Mouse (Mus musculus) midbrain, postnatal 0 days (tissue): ENCODE measurements at regions not wholly inside any gene's neighbourhood (a gene's known extent, or its start where the extent isn't known, plus 50 kb on each side); places are given as distances from the start of the nearest gene placed in this dataset.

Source experiments
- ATAC-seq: fragments of 200-750 bp; cut with Nextera tagmentation; 2 replicates; pipeline ENCODE4 v1.8.0; 2017; ENCODE audit warnings: moderate number of reproducible peaks, mild to moderate bottlenecking, moderate TSS enrichment, moderate library complexity; ENCODE audit not compliant: low FRiP score
- DNase-seq: peaks from one replicate; pipeline ENCODE4 v3.0.0-alpha.2; 2015; ENCODE audit warnings: low spot score
- H3K27ac ChIP-seq: fragments of 300-500 bp; sonication (generic); 2 replicates; pipeline ENCODE4 v1.5.1; 2014; ENCODE audit warnings: low read depth, mild to moderate bottlenecking, low read length, mixed read lengths
- H3K27me3 ChIP-seq: fragments of 300-500 bp; sonication (generic); 2 replicates; pipeline ENCODE4 v1.6.1; 2014; ENCODE audit warnings: low read length, control low read depth, mixed read lengths; ENCODE audit not compliant: insufficient read depth
- H3K36me3 ChIP-seq: fragments of 300-500 bp; sonication (generic); 2 replicates; pipeline ENCODE4 v1.6.1; 2014; ENCODE audit warnings: low read length, control low read depth, mixed read lengths; ENCODE audit not compliant: insufficient read depth
- H3K4me1 ChIP-seq: fragments of 300-500 bp; sonication (generic); 2 replicates; pipeline ENCODE4 v1.6.1; 2014; ENCODE audit warnings: mild to moderate bottlenecking, control low read depth, antibody characterized with exemption, low read length, mixed read lengths; ENCODE audit not compliant: insufficient read depth
- H3K4me2 ChIP-seq: fragments of 300-500 bp; sonication (generic); 2 replicates; pipeline ENCODE4 v1.6.1; 2014; ENCODE audit warnings: low read depth, mild to moderate bottlenecking, low read length, mixed read lengths; ENCODE audit not compliant: poor library complexity, severe bottlenecking
- H3K4me3 ChIP-seq: fragments of 300-500 bp; sonication (generic); 2 replicates; pipeline ENCODE4 v1.5.1; 2014; ENCODE audit warnings: low read depth, mild to moderate bottlenecking, low read length, moderate library complexity
- H3K9ac ChIP-seq: fragments of 300-500 bp; sonication (generic); replicated peaks from 2 replicates; pipeline ENCODE4 v1.6.1; 2014; ENCODE audit warnings: mild to moderate bottlenecking, low read length, moderate library complexity, mixed read lengths; ENCODE audit not compliant: poor library complexity, severe bottlenecking
- H3K9me3 ChIP-seq: fragments of 300-500 bp; sonication (generic); 2 replicates; pipeline ENCODE4 v1.6.1; 2016; ENCODE audit warnings: low read length, control low read depth
- CTCF ChIP-seq: IDR thresholded peaks from 2 replicates; pipeline ENCODE4 v1.5.1; 2016; ENCODE audit warnings: antibody characterized with exemption, mild to moderate bottlenecking
- WGBS: fragments of 180-500 bp; shearing (Covaris S2); extraction: QIAGEN DNeasy Blood & Tissue Kit; methylation state at CpG from one replicate; pipeline ENCODE4 v1.1.7; 2014; 5-methylcytosine and 5-hydroxymethylcytosine counted together

DNA sequence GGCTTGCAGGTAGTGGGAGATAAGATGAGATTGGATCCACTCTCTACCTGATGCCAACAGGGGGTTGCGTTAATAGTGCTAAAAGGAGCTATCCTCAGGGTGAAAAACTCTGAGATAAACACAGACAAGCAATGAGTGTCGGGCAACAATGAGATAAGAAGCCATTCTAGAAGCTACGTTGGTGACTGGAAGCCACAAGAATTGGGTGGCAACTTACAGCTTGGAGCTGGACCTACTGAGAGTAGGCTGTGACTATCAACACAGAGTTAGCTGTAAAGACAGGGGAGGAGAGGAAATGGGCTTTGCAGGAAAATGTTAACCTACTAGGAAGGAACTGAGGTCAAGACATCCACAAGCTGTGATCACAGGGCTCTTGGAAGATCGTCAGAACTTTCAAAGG, 388.9 kb upstream of the Hnrnpa3 start:
- ATAC-seq (no peak), DNase-seq (no peak)
- Histone ChIP-seq H3K9ac (no peak overlapping the region), H3K36me3 (no peaks in the 10 kb centered on the region), H3K9me3 (no peaks in the 10 kb centered on the region), H3K27ac (no peak overlapping the region), H3K4me3 (no peak overlapping the region), H3K4me2 (no peak overlapping the region), H3K4me1 (peaks cover 10% of the 10 kb centered on the region), H3K27me3 (no peaks in the 10 kb centered on the region)
- TF ChIP-seq CTCF, result no peak
- 83% methylated on average over 4 of the region's 4 CpGs for WGBS

- Histone ChIP-seq H3K4me1 (no peaks in the 10 kb centered on the region), H3K9me3 (no peaks in the 10 kb centered on the region), H3K36me3 (no peaks in the 10 kb centered on the region), H3K27me3 (no peaks in the 10 kb centered on the region), H3K4me2 (no peak overlapping the region), H3K27ac (no peak overlapping the region), H3K4me3 (no peak overlapping the region), H3K9ac (no peak overlapping the region)
- no peak for DNase-seq
- ATAC-seq, result no peak
- TF ChIP-seq CTCF, result no peak
- 97% methylated on average over 1 of the region's 1 CpGs for WGBS
These were observed 371.2 kb upstream of the Hnrnpa3 start for GRCm38 (mm10) chr2:75287900-75288299.

DNA sequence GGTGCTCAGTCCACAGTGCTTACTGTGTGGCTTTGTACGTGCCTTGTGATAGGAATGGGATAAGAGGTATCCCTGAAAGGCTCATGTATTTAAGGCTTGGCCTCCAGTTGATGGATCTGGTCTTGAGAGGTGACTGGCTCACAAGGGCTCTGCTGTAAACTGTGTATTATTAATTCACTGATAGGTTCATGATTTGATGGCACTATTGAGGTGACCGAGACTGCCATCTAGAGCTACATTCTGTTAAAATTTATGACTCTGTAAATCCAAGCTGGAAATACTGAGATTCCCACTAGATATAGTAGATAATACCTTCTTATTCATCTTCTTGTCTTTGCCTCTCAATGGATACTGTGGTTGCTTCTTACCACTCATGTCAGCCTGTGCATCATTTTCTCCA, 367.4 kb upstream of the Hnrnpa3 start:
- no peaks in the 10 kb centered on the region for H3K36me3 ChIP-seq
- H3K27ac ChIP-seq, result no peak overlapping the region
- no peak for ATAC-seq
- H3K9ac ChIP-seq, result no peak overlapping the region
- no peaks in the 10 kb centered on the region for H3K9me3 ChIP-seq
- WGBS, result 86% methylated on average over 2 of the region's 2 CpGs
- H3K4me3 ChIP-seq, result no peak overlapping the region
- DNase-seq, result no peak
- no peaks in the 10 kb centered on the region for H3K27me3 ChIP-seq
- TF ChIP-seq CTCF, result peak; percentile 28; the same call in 1 of the 2 replicates
- H3K4me2 ChIP-seq, result no peak overlapping the region
- no peaks in the 10 kb centered on the region for H3K4me1 ChIP-seq

DNA sequence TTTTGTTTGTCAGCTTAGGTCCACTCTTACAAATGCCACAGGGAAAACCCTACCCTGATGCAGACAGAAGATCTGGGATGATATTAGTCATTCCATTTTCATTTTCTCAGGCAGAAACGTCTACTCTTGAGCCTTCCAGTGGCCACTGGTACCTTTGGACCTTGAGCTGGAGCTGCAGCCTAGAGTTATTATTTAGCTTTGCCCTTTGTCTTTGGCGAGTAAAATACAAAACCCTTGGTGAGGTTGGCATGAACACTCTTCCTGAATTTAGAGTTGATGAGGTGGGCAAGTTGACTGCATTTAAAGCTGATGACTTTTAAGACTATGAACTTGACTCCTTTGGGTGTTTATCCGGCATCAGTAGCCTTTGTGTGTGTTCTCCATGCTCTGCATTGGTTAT, 352.2 kb upstream of the Hnrnpa3 start:
- Histone ChIP-seq H3K9ac (no peak overlapping the region), H3K27me3 (no peaks in the 10 kb centered on the region), H3K4me3 (no peak overlapping the region), H3K36me3 (no peaks in the 10 kb centered on the region), H3K27ac (no peak overlapping the region), H3K4me1 (no peaks in the 10 kb centered on the region), H3K9me3 (no peaks in the 10 kb centered on the region), H3K4me2 (no peak overlapping the region)
- DNase-seq (no peak), ATAC-seq (no peak)
- no peak for TF ChIP-seq CTCF
- 86% methylated on average over 3 of the region's 3 CpGs for WGBS

- Histone ChIP-seq H3K4me1 (no peaks in the 10 kb centered on the region), H3K9ac (no peak overlapping the region), H3K9me3 (no peaks in the 10 kb centered on the region), H3K36me3 (no peaks in the 10 kb centered on the region), H3K4me3 (no peak overlapping the region), H3K27ac (no peak overlapping the region), H3K4me2 (no peak overlapping the region), H3K27me3 (no peaks in the 10 kb centered on the region)
- DNase-seq, result no peak
- ATAC-seq, result no peak
- 41% methylated on average over 4 of the region's 4 CpGs for WGBS
- no peak for TF ChIP-seq CTCF
These were observed 347.9 kb upstream of the Hnrnpa3 start for GRCm38 (mm10) chr2:75311191-75311590.

DNA sequence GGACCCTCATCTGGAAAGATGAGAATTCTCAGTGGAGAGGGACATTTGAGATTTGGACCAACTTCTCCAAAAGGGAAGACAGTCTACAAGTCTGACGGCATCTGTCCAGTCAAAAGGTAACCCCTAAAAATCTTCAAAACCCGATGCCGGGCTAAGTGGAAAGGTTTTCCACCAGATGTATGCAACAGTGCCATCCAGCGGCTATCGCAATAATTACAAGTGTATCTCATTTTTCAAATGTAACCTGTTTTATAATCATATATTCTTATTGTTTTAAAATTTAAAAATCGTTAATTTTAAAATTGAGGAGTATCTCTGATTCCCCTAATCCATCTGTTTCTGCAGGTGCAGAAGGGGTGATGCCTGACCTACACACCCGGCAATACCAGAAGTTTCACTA, 346.8 kb upstream of the Hnrnpa3 start:
- no peak overlapping the region for H3K9ac ChIP-seq
- no peaks in the 10 kb centered on the region for H3K4me1 ChIP-seq
- no peak overlapping the region for H3K27ac ChIP-seq
- no peak overlapping the region for H3K4me2 ChIP-seq
- no peaks in the 10 kb centered on the region for H3K27me3 ChIP-seq
- no peaks in the 10 kb centered on the region for H3K36me3 ChIP-seq
- WGBS, result 12% methylated on average over 7 of the region's 7 CpGs
- peak; percentile 82 for TF ChIP-seq CTCF
- DNase-seq, result peak; percentile 64
- H3K9me3 ChIP-seq, result no peaks in the 10 kb centered on the region
- no peak for ATAC-seq
- H3K4me3 ChIP-seq, result no peak overlapping the region
